Mouse (Mus musculus) ES-Bruce4 (cell line): ENCODE measurements around the gene Cog2.

Experiments used
- CTCF ChIP-seq: IDR thresholded peaks from one replicate; pipeline ENCODE4 v1.8.1; 2011; ENCODE audit warnings: low read depth, low read length
- POLR2A ChIP-seq: IDR thresholded peaks from one replicate; pipeline ENCODE4 v1.8.1; 2011; ENCODE audit warnings: low read length; ENCODE audit not compliant: insufficient read depth

DNA sequence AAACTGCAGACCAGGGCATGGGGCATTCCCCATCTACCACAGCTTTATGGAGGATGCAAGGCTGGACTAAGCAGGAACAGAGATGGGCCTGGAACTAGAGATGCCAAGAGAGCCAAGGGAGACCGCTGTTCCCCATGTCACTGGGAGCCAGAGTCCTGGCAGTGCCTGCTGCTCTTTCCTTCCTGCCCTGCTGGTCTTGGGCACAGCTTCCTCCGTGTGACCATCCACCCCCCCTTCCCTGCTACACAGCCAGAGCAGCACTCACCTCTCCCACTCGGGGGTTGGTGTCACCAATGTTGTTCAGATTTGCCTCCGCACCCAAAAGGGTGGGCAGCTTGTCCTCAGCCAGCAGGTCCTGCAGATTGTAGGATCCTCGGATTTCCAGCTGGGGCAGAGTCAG lies 36.9 kb downstream of the Cog2 start:
- TF ChIP-seq POLR2A = no peak
- no peak for TF ChIP-seq CTCF
